Mouse (Mus musculus): ENCODE data around the gene Gm597. TPM values are rescaled to one million over a fixed set of nuclear protein-coding genes. Genes with fewer than 3 reads are reported as not detected.

Gene Gm597
- not detected in 2 replicates for polyA plus RNA-seq (2012; rRNA removed)

- DNase-seq (ENCODE audit: low read depth), result no peak
Measured at GRCm38 (mm10) chr1:28780152-28780551, at the start of gene Gm597. Gm597 (minus strand) TSS chr1:28780252.

GRCm38 (mm10) chr1:28807689-28808088 lies 27.6 kb upstream of the Gm597 start:
- no peak for DNase-seq (ENCODE audit: low read depth)

GRCm38 (mm10) chr1:28806618-28807017 lies 26.6 kb upstream of the Gm597 start:
- no peak for DNase-seq (ENCODE audit: low read depth)

- no peak for DNase-seq (ENCODE audit: low read depth)
Measured at GRCm38 (mm10) chr1:28800881-28801280, 20.8 kb upstream of the Gm597 start.
